Mouse (Mus musculus) midbrain, embryonic 11.5 days (tissue): ENCODE data around the gene 4921517D22Rik. TPM values are rescaled to one million over a fixed set of nuclear protein-coding genes. Genes with fewer than 3 reads are reported as not detected.

Experiments
- ATAC-seq: fragments of 200-750 bp; cut with Nextera tagmentation; 2 replicates; pipeline ENCODE4 v1.8.0; 2017; ENCODE audit warnings: moderate TSS enrichment, moderate library complexity; ENCODE audit not compliant: low FRiP score
- DNase-seq: peaks from one replicate; pipeline ENCODE4 v3.0.0; 2015; ENCODE audit warnings: low spot score; ENCODE audit errors: missing footprints
- H3K27ac ChIP-seq: fragments of 300-500 bp; sonication (generic); 2 replicates; pipeline ENCODE4 v1.5.1; 2014; ENCODE audit warnings: low read depth, low read length
- H3K27me3 ChIP-seq: fragments of 300-500 bp; sonication (generic); 2 replicates; pipeline ENCODE4 v1.6.1; 2014; ENCODE audit warnings: mild to moderate bottlenecking, low read length, moderate library complexity, mixed read lengths; ENCODE audit not compliant: control insufficient read depth, insufficient read depth
- H3K36me3 ChIP-seq: fragments of 300-500 bp; sonication (generic); 2 replicates; pipeline ENCODE4 v1.6.1; 2014; ENCODE audit warnings: mild to moderate bottlenecking, low read length, moderate library complexity, mixed read lengths; ENCODE audit not compliant: control insufficient read depth, insufficient read depth
- H3K4me1 ChIP-seq: fragments of 300-500 bp; sonication (generic); 2 replicates; pipeline ENCODE4 v1.6.1; 2014; ENCODE audit warnings: low read length; ENCODE audit not compliant: control insufficient read depth, insufficient read depth
- H3K4me2 ChIP-seq: fragments of 300-500 bp; sonication (generic); 2 replicates; pipeline ENCODE4 v1.6.1; 2014; ENCODE audit warnings: mild to moderate bottlenecking, moderate library complexity
- H3K4me3 ChIP-seq: fragments of 300-500 bp; sonication (generic); 2 replicates; pipeline ENCODE4 v1.5.1; 2014; ENCODE audit warnings: low read depth, low read length
- H3K9ac ChIP-seq: fragments of 300-500 bp; sonication (generic); 2 replicates; pipeline ENCODE4 v1.6.1; 2014; ENCODE audit warnings: low read length
- H3K9me3 ChIP-seq: fragments of 300-500 bp; sonication (generic); 2 replicates; pipeline ENCODE4 v1.6.1; 2016; ENCODE audit warnings: low read length; ENCODE audit not compliant: control insufficient read depth
- WGBS: fragments of 180-500 bp; shearing (Covaris S2); extraction: QIAGEN DNeasy Blood & Tissue Kit; methylation state at CpG from one replicate; pipeline ENCODE4 v1.1.7; 2014; 5-methylcytosine and 5-hydroxymethylcytosine counted together
- polyA plus RNA-seq: library from polyadenylated mRNA; unstranded; fragments of >200 nt; fragmentation: Nextera tagmentation; extraction: Ambion mirVana; gene quantifications from 2 replicates; pipeline ENCODE4 v1.2.1, GENCODE M21; 2014

The 4921517D22Rik gene
- polyA plus RNA-seq, 1 experiment from 2014 or later = not detected

GRCm38 (mm10) chr13:59648598-59648997, 45.3 kb downstream of the 4921517D22Rik start:
- 84% methylated on average over 6 of the region's 6 CpGs for WGBS
- no peaks in the 10 kb centered on the region for H3K27me3 ChIP-seq

GRCm38 (mm10) chr13:59647484-59647883, 46.4 kb downstream of the 4921517D22Rik start:
- H3K4me2 ChIP-seq = no peak overlapping the region
- DNase-seq (no peak), ATAC-seq (no peak)
- 80% methylated on average over 6 of the region's 6 CpGs for WGBS
- no peaks in the 10 kb centered on the region for H3K9me3 ChIP-seq
- no peak overlapping the region for H3K4me3 ChIP-seq
- H3K27me3 ChIP-seq = no peaks in the 10 kb centered on the region
- peaks cover 13% of the 10 kb centered on the region for H3K4me1 ChIP-seq
- no peak overlapping the region for H3K9ac ChIP-seq
- H3K27ac ChIP-seq = no peak overlapping the region; the same call in 1 of the 2 replicates
- peaks cover 29% of the 10 kb centered on the region for H3K36me3 ChIP-seq

More at GRCm38 (mm10) chr13:59648598-59648997, 45.3 kb downstream of the 4921517D22Rik start:
- DNase-seq (no peak), ATAC-seq (no peak)
- Histone ChIP-seq H3K27ac (no peak overlapping the region), H3K9me3 (no peaks in the 10 kb centered on the region), H3K9ac (no peak overlapping the region), H3K4me1 (peaks cover 21% of the 10 kb centered on the region), H3K4me2 (no peak overlapping the region), H3K36me3 (peaks cover 29% of the 10 kb centered on the region), H3K4me3 (no peak overlapping the region)

GRCm38 (mm10) chr13:59646674-59647244, 47.1 kb downstream of the 4921517D22Rik start:
- DNase-seq = peak; percentile 90
- H3K27me3 ChIP-seq = no peaks in the 10 kb centered on the region
- H3K9me3 ChIP-seq = no peaks in the 10 kb centered on the region
- H3K4me2 ChIP-seq = no peak overlapping the region
- H3K4me1 ChIP-seq = peaks cover 13% of the 10 kb centered on the region
- no peak overlapping the region for H3K4me3 ChIP-seq
- WGBS = 18% methylated on average over 11 of the region's 11 CpGs
- peak; percentile 65 for ATAC-seq
- no peak overlapping the region for H3K9ac ChIP-seq
- peak overlapping the region; percentile 20; the same call in 1 of the 2 replicates for H3K27ac ChIP-seq
- peaks cover 34% of the 10 kb centered on the region for H3K36me3 ChIP-seq

GRCm38 (mm10) chr13:59645491-59645890, 48.4 kb downstream of the 4921517D22Rik start:
- no peak for ATAC-seq
- H3K9ac ChIP-seq = no peak overlapping the region
- no peaks in the 10 kb centered on the region for H3K9me3 ChIP-seq
- H3K4me2 ChIP-seq = no peak overlapping the region
- 92% methylated on average over 3 of the region's 3 CpGs for WGBS
- no peak for DNase-seq
- peaks cover 34% of the 10 kb centered on the region for H3K36me3 ChIP-seq
- peaks cover 13% of the 10 kb centered on the region for H3K4me1 ChIP-seq
- H3K27me3 ChIP-seq = no peaks in the 10 kb centered on the region
- H3K27ac ChIP-seq = no peak overlapping the region
- no peak overlapping the region for H3K4me3 ChIP-seq

- H3K9ac ChIP-seq = no peak overlapping the region
- H3K4me1 ChIP-seq = peaks cover 13% of the 10 kb centered on the region
- no peak overlapping the region for H3K4me3 ChIP-seq
- peaks cover 26% of the 10 kb centered on the region for H3K36me3 ChIP-seq
- 89% methylated on average over 2 of the region's 2 CpGs for WGBS
- H3K4me2 ChIP-seq = no peak overlapping the region
- DNase-seq = no peak
- ATAC-seq = no peak
- no peaks in the 10 kb centered on the region for H3K27me3 ChIP-seq
- no peaks in the 10 kb centered on the region for H3K9me3 ChIP-seq
- no peak overlapping the region for H3K27ac ChIP-seq
Measured at GRCm38 (mm10) chr13:59642818-59643217, 51.1 kb downstream of the 4921517D22Rik start.

GRCm38 (mm10) chr13:59640178-59640440, 53.8 kb downstream of the 4921517D22Rik start:
- WGBS = 91% methylated on average over 6 of the region's 6 CpGs

GRCm38 (mm10) chr13:59639368-59640177, 54.3 kb downstream of the 4921517D22Rik start:
- Histone ChIP-seq H3K4me2 (no peak overlapping the region), H3K36me3 (peaks cover 30% of the 10 kb centered on the region), H3K27ac (no peak overlapping the region), H3K27me3 (no peaks in the 10 kb centered on the region), H3K9ac (no peak overlapping the region), H3K4me1 (no peaks in the 10 kb centered on the region), H3K4me3 (no peak overlapping the region), H3K9me3 (no peaks in the 10 kb centered on the region)
- no peak for DNase-seq
- 91% methylated on average over 16 of the region's 16 CpGs for WGBS
- ATAC-seq = no peak

More at GRCm38 (mm10) chr13:59640178-59640440, 53.8 kb downstream of the 4921517D22Rik start:
- ATAC-seq = no peak
- H3K27me3 ChIP-seq = no peaks in the 10 kb centered on the region
- no peak for DNase-seq
- H3K9me3 ChIP-seq = no peaks in the 10 kb centered on the region
- no peak overlapping the region for H3K4me3 ChIP-seq
- no peak overlapping the region for H3K9ac ChIP-seq
- H3K4me2 ChIP-seq = no peak overlapping the region
- peaks cover 31% of the 10 kb centered on the region for H3K36me3 ChIP-seq
- no peak overlapping the region for H3K27ac ChIP-seq
- H3K4me1 ChIP-seq = no peaks in the 10 kb centered on the region

- WGBS = 95% methylated on average over 7 of the region's 7 CpGs
- DNase-seq = no peak
- H3K9me3 ChIP-seq = no peaks in the 10 kb centered on the region
- ATAC-seq = no peak
- no peak overlapping the region for H3K9ac ChIP-seq
- H3K4me1 ChIP-seq = no peaks in the 10 kb centered on the region
- H3K4me2 ChIP-seq = no peak overlapping the region
- no peak overlapping the region for H3K4me3 ChIP-seq
- H3K27ac ChIP-seq = no peak overlapping the region
- H3K36me3 ChIP-seq = peaks cover 43% of the 10 kb centered on the region
- no peaks in the 10 kb centered on the region for H3K27me3 ChIP-seq
Measured at GRCm38 (mm10) chr13:59637800-59638199, 56.1 kb downstream of the 4921517D22Rik start.
